13 mouse cellular contexts compared by ENCODE assay signal in the genomic region with DNA sequence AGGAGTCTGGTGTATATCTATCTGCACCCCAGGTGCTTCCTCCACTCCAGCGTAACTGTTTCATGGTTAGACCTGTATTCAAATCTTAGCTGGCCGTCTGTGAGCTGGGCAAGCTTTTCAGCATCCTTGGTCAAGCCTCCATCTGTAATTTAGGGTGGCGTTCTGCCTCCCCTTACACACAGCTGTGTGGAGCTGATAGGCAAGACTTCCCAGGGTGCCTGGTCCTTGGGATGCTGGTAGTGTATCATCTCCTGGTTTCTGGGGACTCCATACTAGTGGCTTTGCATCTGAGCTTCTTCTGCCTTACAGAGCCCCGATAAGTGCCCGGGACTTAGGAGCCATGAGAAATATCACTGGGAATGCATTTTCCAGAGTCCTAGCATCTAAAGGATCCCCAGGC. TPM values are rescaled to one million over a fixed set of nuclear protein-coding genes. Genes with fewer than 3 reads are reported as not detected.
DNase-seq lines count a peak whose midpoint lies in the region; ATAC-seq and TF ChIP-seq lines count a peak whose summit lies in the region.
"Had no signal": no experiment of that assay in that cellular context is flagged by ENCODE, and none has a peak within 500 bp of the region (broad histone marks: within the 10 kb centered on the region; RNA-seq: fewer than 3 reads in every experiment).

No protein-coding gene starts in this region.

- peak overlapping the region; percentile 88; the same call in 1 of the 2 replicates for H3K27ac ChIP-seq in heart, postnatal 0 days (ENCODE audit: low read depth)
- no peak overlapping the region; the same call in 1 of the 2 replicates for H3K27ac ChIP-seq in CH12.LX (ENCODE audit: insufficient read depth, low read depth)
- peak overlapping the region; percentile 28; the same call in 1 of the 2 replicates for H3K27ac ChIP-seq in embryonic facial prominence, embryonic 14.5 days (replicated peaks; ENCODE audit: low read depth, low read length)
- H3K27ac ChIP-seq in liver, embryonic 12.5 days: peak overlapping the region; percentile 86
- no peak overlapping the region for H3K27ac ChIP-seq in midbrain, embryonic 11.5 days (ENCODE audit: low read depth, low read length)

- no peak for ATAC-seq in heart, postnatal 0 days (ENCODE audit: insufficient read depth, low read depth)
- no peak for ATAC-seq in embryonic facial prominence, embryonic 14.5 days (ENCODE audit: low read depth)
- ATAC-seq in liver, embryonic 12.5 days: peak; percentile 63
- no peak for ATAC-seq in midbrain, embryonic 11.5 days (ENCODE audit: low FRiP score)

- TF ChIP-seq EP300 in heart, postnatal 0 days (IDR thresholded peaks at IDR 0.05; ENCODE audit: low read depth): no peak
- no peak for TF ChIP-seq EP300 in CH12.LX (IDR thresholded peaks at IDR 0.05; ENCODE audit: low read length)

- no peaks in the 10 kb centered on the region for H3K9me3 ChIP-seq in heart, postnatal 0 days (replicated peaks; ENCODE audit: control insufficient read depth, low read length)
- no peaks in the 10 kb centered on the region for H3K9me3 ChIP-seq in CH12.LX (replicated peaks; ENCODE audit: low read length)
- no peaks in the 10 kb centered on the region for H3K9me3 ChIP-seq in embryonic facial prominence, embryonic 14.5 days (ENCODE audit: control insufficient read depth, low read length)
- H3K9me3 ChIP-seq in liver, embryonic 12.5 days (replicated peaks): no peaks in the 10 kb centered on the region
- no peaks in the 10 kb centered on the region for H3K9me3 ChIP-seq in midbrain, embryonic 11.5 days (ENCODE audit: control insufficient read depth, low read length)

- H3K79me2 ChIP-seq in CH12.LX (replicated peaks; ENCODE audit: control insufficient read depth, extremely low read depth, insufficient read depth, poor library complexity, severe bottlenecking): no peaks in the 10 kb centered on the region

- 82% methylated on average over 5 of the region's 5 CpGs for WGBS in heart, postnatal 0 days
- WGBS in embryonic facial prominence, embryonic 14.5 days: 80% methylated on average over 5 of the region's 5 CpGs
- 59% methylated on average over 5 of the region's 5 CpGs for WGBS in liver, embryonic 12.5 days (ENCODE audit: insufficient replicate concordance)
- 86% methylated on average over 5 of the region's 5 CpGs for WGBS in midbrain, embryonic 11.5 days

- H3K36me3 ChIP-seq in heart, postnatal 0 days (replicated peaks; ENCODE audit: control insufficient read depth, insufficient read depth, low read length): no peaks in the 10 kb centered on the region
- H3K36me3 ChIP-seq in CH12.LX (replicated peaks in 1 of 2; ENCODE audit: control insufficient read depth in 1 of 2, insufficient read depth in 1 of 2, low read length in 1 of 2): no peaks in the 10 kb centered on the region
- H3K36me3 ChIP-seq in embryonic facial prominence, embryonic 14.5 days (ENCODE audit: control insufficient read depth, insufficient read depth, low read length): no peaks in the 10 kb centered on the region
- no peaks in the 10 kb centered on the region for H3K36me3 ChIP-seq in liver, embryonic 12.5 days
- no peaks in the 10 kb centered on the region for H3K36me3 ChIP-seq in midbrain, embryonic 11.5 days (ENCODE audit: control insufficient read depth, insufficient read depth, low read length)

- in situ Hi-C loops in CH12.LX (cut with MboI; ENCODE audit: low pct_ligation_motif_present, low pct_unique_long_range_greater_than_20kb, low sequenced_read_pairs): loop anchor here (5.0 kb wide), 1 partner anchor 43 kb away; no protein-coding TSS in a partner anchor

- no peak for TF ChIP-seq RAD21 in CH12.LX (IDR thresholded peaks at IDR 0.05; ENCODE audit: low read depth, low read length)

- H3K9ac ChIP-seq in heart, postnatal 0 days (replicated peaks; ENCODE audit: low read depth, low read length): peak overlapping the region; percentile 21; the same call in 1 of the 2 replicates
- H3K9ac ChIP-seq in CH12.LX (ENCODE audit: insufficient read depth, low read depth): no peak overlapping the region
- H3K9ac ChIP-seq in embryonic facial prominence, embryonic 14.5 days (ENCODE audit: low read depth, low read length): no peak overlapping the region
- peak overlapping the region; percentile 80 for H3K9ac ChIP-seq in liver, embryonic 12.5 days
- H3K9ac ChIP-seq in midbrain, embryonic 11.5 days (ENCODE audit: low read length): no peak overlapping the region

- dilution Hi-C loops in CH12.LX (cut with MboI; ENCODE audit: extremely low pct_ligation_motif_present, extremely low pct_unique_long_range_greater_than_20kb, low sequenced_read_pairs): no loop called here

- peaks cover 26% of the 10 kb centered on the region; the same call in 1 of the 2 replicates for H3K4me1 ChIP-seq in heart, postnatal 0 days (ENCODE audit: control insufficient read depth, insufficient read depth)
- H3K4me1 ChIP-seq in CH12.LX (ENCODE audit: control insufficient read depth in 1 of 2, insufficient read depth in 2 of 2): peaks cover 27 to 57% of the 10 kb centered on the region in 2 experiments
- H3K4me1 ChIP-seq in embryonic facial prominence, embryonic 14.5 days (ENCODE audit: control insufficient read depth, insufficient read depth, low read length): peaks cover 37% of the 10 kb centered on the region
- peaks cover 71% of the 10 kb centered on the region for H3K4me1 ChIP-seq in liver, embryonic 12.5 days
- H3K4me1 ChIP-seq in midbrain, embryonic 11.5 days (ENCODE audit: control insufficient read depth, insufficient read depth, low read length): peaks cover 12% of the 10 kb centered on the region

- peak overlapping the region; percentile 63; the same call in 1 of the 2 replicates for H3K4me2 ChIP-seq in heart, postnatal 0 days (ENCODE audit: low read depth, low read length)
- peak overlapping the region; percentile 17; the same call in 1 of the 2 replicates for H3K4me2 ChIP-seq in CH12.LX (ENCODE audit: insufficient read depth, low read depth, poor library complexity, severe bottlenecking)
- no peak overlapping the region for H3K4me2 ChIP-seq in embryonic facial prominence, embryonic 14.5 days (ENCODE audit: low read depth, low read length)
- H3K4me2 ChIP-seq in liver, embryonic 12.5 days: peak overlapping the region; percentile 90
- H3K4me2 ChIP-seq in midbrain, embryonic 11.5 days: no peak overlapping the region

- intact Hi-C loops in heart, postnatal 36 days (cut with DNase I): loop anchor here (5.0 kb wide), 3 partner anchors 33 to 483 kb away; partner anchors contain the start of gene Unc5b

- peaks cover 8% of the 10 kb centered on the region; the same call in 1 of the 2 replicates for H3K27me3 ChIP-seq in heart, postnatal 0 days (ENCODE audit: control insufficient read depth, insufficient read depth, low read length)
- H3K27me3 ChIP-seq in CH12.LX (replicated peaks): peaks cover 15% of the 10 kb centered on the region
- H3K27me3 ChIP-seq in embryonic facial prominence, embryonic 14.5 days (replicated peaks; ENCODE audit: control insufficient read depth, insufficient read depth, low read length): no peaks in the 10 kb centered on the region
- no peaks in the 10 kb centered on the region for H3K27me3 ChIP-seq in liver, embryonic 12.5 days (replicated peaks)
- H3K27me3 ChIP-seq in midbrain, embryonic 11.5 days (ENCODE audit: control insufficient read depth, insufficient read depth, low read length): peaks cover 6% of the 10 kb centered on the region; the same call in 1 of the 2 replicates

- TF ChIP-seq POLR2A in CH12.LX (IDR thresholded peaks at IDR 0.05; ENCODE audit: low read depth, low read length): no peak

- H3K4me3 ChIP-seq in heart, postnatal 0 days (ENCODE audit: low read depth, low read length): no peak overlapping the region
- no peak overlapping the region for H3K4me3 ChIP-seq in CH12.LX (replicated peaks in 1 of 3; ENCODE audit: low read depth in 2 of 3, low read length in 2 of 3, poor library complexity in 1 of 3)
- H3K4me3 ChIP-seq in embryonic facial prominence, embryonic 14.5 days (ENCODE audit: low read depth, low read length): no peak overlapping the region
- H3K4me3 ChIP-seq in liver, embryonic 12.5 days: peak overlapping the region; percentile 69
- no peak overlapping the region for H3K4me3 ChIP-seq in midbrain, embryonic 11.5 days (ENCODE audit: low read depth, low read length)

- no peak for TF ChIP-seq CTCF in heart, postnatal 0 days (IDR thresholded peaks at IDR 0.05; ENCODE audit: low read depth)
- no peak for TF ChIP-seq CTCF in CH12.LX (conservative IDR thresholded peaks at IDR 0.05 in 1 of 2, IDR thresholded peaks at IDR 0.05 in 1 of 2; ENCODE audit: low read depth in 2 of 2, low read length in 2 of 2)

- no peak for DNase-seq in heart, postnatal 0 days (ENCODE audit: low spot score)
- no peak for DNase-seq in heart, postnatal 36 days
- DNase-seq in CH12.LX (ENCODE audit: extremely low read depth): no peak
- no peak for DNase-seq in embryonic facial prominence, embryonic 14.5 days (ENCODE audit: low spot score)
- no peak for DNase-seq in midbrain, embryonic 11.5 days (ENCODE audit: low spot score, missing footprints)
- DNase-seq in gastrocnemius, postnatal 10 days: no peak
- no peak for DNase-seq in retina, embryonic 14.5 days (ENCODE audit: low spot score)
- DNase-seq: cerebellum, postnatal 14 days; left cerebral cortex, postnatal 4 days had no signal

RNA-seq across cellular contexts. Expression of gene Vsir, which starts 3.0 kb away (rescaled TPM):
- total RNA-seq in heart, postnatal 0 days (2014; rRNA removed; ENCODE audit: low replicate concordance): 8.3 and 117 TPM in 2 replicates
- 4.6 and 4.7 TPM in 2 replicates for polyA plus RNA-seq in heart, postnatal 0 days (2015; fragmentation: Nextera tagmentation; extraction: Ambion mirVana)
- 10 to 100 TPM; 17.6 to 27.0 TPM for total RNA-seq in heart, postnatal 36 days (2021)
- total RNA-seq in CH12.LX (2012; rRNA removed): 9.5 and 10.5 TPM in 2 replicates
- total RNA-seq in CH12.LX (2014; rRNA removed): 5.5 and 6.3 TPM in 2 replicates
- polyA plus RNA-seq in CH12.LX (2012; ENCODE audit: insufficient read length, low read depth): 3.6 and 4.7 TPM in 2 replicates
- 5.5 and 6.6 TPM in 2 replicates for polyA plus RNA-seq in embryonic facial prominence, embryonic 14.5 days (2014; fragmentation: Nextera tagmentation; extraction: Ambion mirVana)
- polyA plus RNA-seq in liver, embryonic 12.5 days (2016; fragmentation: Nextera tagmentation; extraction: Ambion mirVana): 3.5 and 3.9 TPM in 2 replicates
- polyA plus RNA-seq in midbrain, embryonic 11.5 days (2014; fragmentation: Nextera tagmentation; extraction: Ambion mirVana): 1.7 and 2.3 TPM in 2 replicates
- 10 to 100 TPM; 16.2 to 18.4 TPM for total RNA-seq in gastrocnemius, postnatal 10 days (2021)

RNA-seq across cellular contexts. Expression of gene Gm17455, which starts 49.9 kb away (rescaled TPM):
- total RNA-seq in heart, postnatal 0 days (2014; rRNA removed; ENCODE audit: low replicate concordance): not detected in 2 replicates
- 0.38 TPM in 2 replicates for polyA plus RNA-seq in heart, postnatal 0 days (2015; fragmentation: Nextera tagmentation; extraction: Ambion mirVana)
- not detected for total RNA-seq in heart, postnatal 36 days (2021)
- total RNA-seq in CH12.LX (2012; rRNA removed) (not detected in 2 replicates), CH12.LX (2014; rRNA removed) (not detected in 2 replicates)
- polyA plus RNA-seq in CH12.LX (2012; ENCODE audit: insufficient read length, low read depth): not detected in 2 replicates
- 1.4 and 1.7 TPM in 2 replicates for polyA plus RNA-seq in embryonic facial prominence, embryonic 14.5 days (2014; fragmentation: Nextera tagmentation; extraction: Ambion mirVana)
- polyA plus RNA-seq in liver, embryonic 12.5 days (2016; fragmentation: Nextera tagmentation; extraction: Ambion mirVana): 0.57 TPM in 1 of 2 replicates, not detected in the other
- polyA plus RNA-seq in midbrain, embryonic 11.5 days (2014; fragmentation: Nextera tagmentation; extraction: Ambion mirVana): 3.0 and 3.7 TPM in 2 replicates
- not detected for total RNA-seq in gastrocnemius, postnatal 10 days (2021)
- total RNA-seq: adrenal gland, postnatal 4 days; hematopoietic stem cell, adult 5-6 weeks had no signal
- polyA plus RNA-seq: testis, adult 2 months had no signal

Comparison
In these comparisons a context has a peak if more than half of its experiments do, and no peak if none do; other contexts are left out.
1. H3K27ac ChIP-seq: peak in heart, postnatal 0 days (single experiment), embryonic facial prominence, embryonic 14.5 days (single experiment) and liver, embryonic 12.5 days (single experiment); none in CH12.LX (single experiment) and midbrain, embryonic 11.5 days (single experiment).
2. H3K4me2 ChIP-seq: peak in heart, postnatal 0 days (single experiment), CH12.LX (single experiment) and liver, embryonic 12.5 days (single experiment); none in embryonic facial prominence, embryonic 14.5 days (single experiment) and midbrain, embryonic 11.5 days (single experiment).
3. H3K9ac ChIP-seq: peak in heart, postnatal 0 days (single experiment) and liver, embryonic 12.5 days (single experiment); none in CH12.LX (single experiment), embryonic facial prominence, embryonic 14.5 days (single experiment) and midbrain, embryonic 11.5 days (single experiment).